Mouse (Mus musculus) cerebellum, adult 18-20 months (tissue): ENCODE data around the gene Rlbp1.

Experiments
- DNase-seq, 2 experiments: peaks; one replicate each; pipeline ENCODE4 v3.0.0; 2021

Gene Rlbp1

GRCm38 (mm10) chr7:79375594-79375993, 11.3 kb downstream of the Rlbp1 start:
- DNase-seq: no peak

GRCm38 (mm10) chr7:79374017-79374416, 12.8 kb downstream of the Rlbp1 start:
- DNase-seq: no peak

- DNase-seq: peak; percentile 54 to 61
Measured at GRCm38 (mm10) chr7:79371321-79371879, 15.4 kb downstream of the Rlbp1 start.

GRCm38 (mm10) chr7:79369416-79369815, 17.4 kb downstream of the Rlbp1 start:
- DNase-seq: no peak

GRCm38 (mm10) chr7:79368664-79369063, 18.2 kb downstream of the Rlbp1 start:
- no peak for DNase-seq

- peak in 1 of 2 experiments; percentile 21 for DNase-seq
Measured at GRCm38 (mm10) chr7:79363370-79364043, 23.3 kb downstream of the Rlbp1 start.

GRCm38 (mm10) chr7:79362830-79363229, 24.0 kb downstream of the Rlbp1 start:
- DNase-seq: no peak

GRCm38 (mm10) chr7:79362208-79362607, 24.6 kb downstream of the Rlbp1 start:
- no peak for DNase-seq

GRCm38 (mm10) chr7:79360056-79360455, 26.8 kb downstream of the Rlbp1 start:
- no peak for DNase-seq

GRCm38 (mm10) chr7:79359183-79359435, 27.7 kb downstream of the Rlbp1 start:
- DNase-seq: no peak

- DNase-seq: no peak
Measured at GRCm38 (mm10) chr7:79358350-79359182, 28.3 kb downstream of the Rlbp1 start.

GRCm38 (mm10) chr7:79349738-79350386, 37.0 kb downstream of the Rlbp1 start:
- peak; percentile 82 for DNase-seq

GRCm38 (mm10) chr7:79348816-79349215, 38.0 kb downstream of the Rlbp1 start:
- DNase-seq: no peak

GRCm38 (mm10) chr7:79347108-79347813, 39.6 kb downstream of the Rlbp1 start:
- DNase-seq: no peak

GRCm38 (mm10) chr7:79346555-79347075, 40.2 kb downstream of the Rlbp1 start:
- no peak for DNase-seq

GRCm38 (mm10) chr7:79345902-79346301, 40.9 kb downstream of the Rlbp1 start:
- DNase-seq: peak; percentile 28 to 51

GRCm38 (mm10) chr7:79336362-79336910, 50.4 kb downstream of the Rlbp1 start:
- no peak for DNase-seq

- no peak for DNase-seq
Measured at GRCm38 (mm10) chr7:79333419-79333818, 53.4 kb downstream of the Rlbp1 start.

- no peak for DNase-seq
Measured at GRCm38 (mm10) chr7:79331197-79331596, 55.7 kb downstream of the Rlbp1 start.

GRCm38 (mm10) chr7:79328769-79329168, 58.1 kb downstream of the Rlbp1 start:
- peak in 1 of 2 experiments; percentile 33 for DNase-seq
